ENCODE assay signal across 13 mouse cellular contexts in the genomic region with DNA sequence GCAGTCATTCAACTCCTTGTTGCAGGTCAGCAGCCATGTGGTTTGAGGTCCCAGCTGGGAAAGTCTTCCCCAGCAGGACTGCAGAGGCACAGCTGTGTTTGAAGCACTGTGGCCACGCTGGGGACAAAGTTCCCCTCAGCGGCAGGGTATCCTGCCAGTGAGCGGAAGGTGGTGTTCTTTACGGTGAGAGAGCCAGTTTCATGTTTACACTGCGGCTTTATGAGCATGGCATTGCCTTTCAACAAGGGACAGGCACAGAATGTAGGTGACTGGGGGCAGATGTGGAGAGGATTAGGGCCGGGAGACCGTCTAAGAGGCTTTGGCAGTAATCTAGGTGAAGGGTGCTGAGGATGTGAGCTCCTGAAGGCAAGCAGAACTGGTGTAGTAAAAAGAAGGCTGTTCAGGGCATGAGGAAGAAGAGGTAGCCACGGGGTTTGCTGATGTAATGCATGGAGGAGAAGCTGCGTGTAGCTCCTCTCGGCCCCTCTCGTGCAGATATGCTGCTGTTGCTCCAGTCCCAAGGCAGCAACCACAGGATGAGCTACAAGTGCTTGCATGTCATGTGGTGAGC. TPM values are rescaled to one million over a fixed set of nuclear protein-coding genes. Genes with fewer than 3 reads are reported as not detected.
DNase-seq lines count a peak whose midpoint lies in the region; ATAC-seq and TF ChIP-seq lines count a peak whose summit lies in the region.
"Had no signal": no experiment of that assay in that cellular context is flagged by ENCODE, and none has a peak within 500 bp of the region (broad histone marks: within the 10 kb centered on the region; RNA-seq: fewer than 3 reads in every experiment).

No protein-coding gene starts in this region.

- H3K9ac ChIP-seq in lung, embryonic 16.5 days (ENCODE audit: low read length) = no peak overlapping the region
- no peak overlapping the region for H3K9ac ChIP-seq in intestine, postnatal 0 days (ENCODE audit: low read depth, low read length)
- H3K9ac ChIP-seq: midbrain, embryonic 13.5 days had no signal

- no peak for DNase-seq in lung, adult 2 months
- DNase-seq in natural killer cell, adult 2 months (ENCODE audit: low spot score in 2 of 2) = peak; percentile 36 to 58
- peak; percentile 72 for DNase-seq in thymus, postnatal 14 days
- no peak for DNase-seq in right cerebral cortex, postnatal 25 days
- DNase-seq in adrenal gland, adult 8-10 months = no peak
- DNase-seq in embryo, embryonic 10 days (ENCODE audit: low spot score) = no peak
- DNase-seq: adrenal gland, postnatal 36 days had no signal

- peak; percentile 23; the same call in 1 of the 2 replicates for ATAC-seq in lung, embryonic 16.5 days (ENCODE audit: low read depth)
- ATAC-seq in intestine, postnatal 0 days = peak; percentile 78
- ATAC-seq: midbrain, embryonic 13.5 days had no signal

- H3K27ac ChIP-seq in lung, embryonic 16.5 days (ENCODE audit: low read length) = no peak overlapping the region
- H3K27ac ChIP-seq in intestine, postnatal 0 days (ENCODE audit: low read depth, low read length) = peak overlapping the region; percentile 86
- H3K27ac ChIP-seq: midbrain, embryonic 13.5 days had no signal

- H3K9me3 ChIP-seq in lung, embryonic 16.5 days (ENCODE audit: control insufficient read depth, low read length) = no peaks in the 10 kb centered on the region
- H3K9me3 ChIP-seq in intestine, postnatal 0 days (ENCODE audit: control insufficient read depth) = no peaks in the 10 kb centered on the region
- H3K9me3 ChIP-seq: G1E; midbrain, embryonic 13.5 days had no signal

- no peaks in the 10 kb centered on the region for H3K27me3 ChIP-seq in lung, embryonic 16.5 days (ENCODE audit: control insufficient read depth, insufficient read depth, low read depth, low read length)
- no peaks in the 10 kb centered on the region for H3K27me3 ChIP-seq in intestine, postnatal 0 days (replicated peaks; ENCODE audit: control insufficient read depth, insufficient read depth, low read length)
- H3K27me3 ChIP-seq: midbrain, embryonic 13.5 days had no signal

- no peak overlapping the region for H3K4me3 ChIP-seq in lung, embryonic 16.5 days (ENCODE audit: low read length)
- H3K4me3 ChIP-seq in lung, adult 2 months (replicated peaks; ENCODE audit: extremely low read depth, low read depth, low read length) = no peak overlapping the region
- no peak overlapping the region for H3K4me3 ChIP-seq in intestine, postnatal 0 days (ENCODE audit: low read depth, low read length)
- H3K4me3 ChIP-seq: erythroblast, embryonic 14.5 days; midbrain, embryonic 13.5 days had no signal

- TF ChIP-seq POLR2A in lung, adult 2 months (IDR thresholded peaks at IDR 0.05; ENCODE audit: borderline replicate concordance, extremely low read depth, low read depth, low read length) = no peak

- H3K36me3 ChIP-seq in lung, embryonic 16.5 days (ENCODE audit: control insufficient read depth, insufficient read depth, low read length) = peaks cover 5% of the 10 kb centered on the region; the same call in 1 of the 2 replicates
- 0 out of 2 replicates have a peak, but pooled peaks cover 12% of the 10 kb centered on the region for H3K36me3 ChIP-seq in intestine, postnatal 0 days (ENCODE audit: control insufficient read depth, insufficient read depth)

- TF ChIP-seq CTCF in lung, adult 2 months (IDR thresholded peaks at IDR 0.05; ENCODE audit: insufficient read depth, low read length) = no peak
- TF ChIP-seq CTCF in intestine, postnatal 0 days (IDR thresholded peaks at IDR 0.05; ENCODE audit: low read depth) = peak; percentile 29; the same call in 1 of the 2 replicates

- H3K4me2 ChIP-seq in lung, embryonic 16.5 days (ENCODE audit: low read depth, low read length) = no peak overlapping the region
- H3K4me2 ChIP-seq in intestine, postnatal 0 days (replicated peaks; ENCODE audit: low read depth) = 0 out of 2 replicates have a peak overlapping the region, but pooled peaks have one; percentile 17
- H3K4me2 ChIP-seq: midbrain, embryonic 13.5 days had no signal

- 68% methylated on average over 11 of the region's 11 CpGs for WGBS in lung, embryonic 16.5 days
- WGBS in lung, adult 2 months = 58% methylated on average over 11 of the region's 11 CpGs
- WGBS in intestine, postnatal 0 days = 40% methylated on average over 11 of the region's 11 CpGs

- H3K4me1 ChIP-seq in lung, embryonic 16.5 days (replicated peaks; ENCODE audit: control insufficient read depth, insufficient read depth, low read length) = no peaks in the 10 kb centered on the region
- peaks cover 4% of the 10 kb centered on the region; the same call in 1 of the 2 replicates for H3K4me1 ChIP-seq in lung, adult 2 months (ENCODE audit: control insufficient read depth, insufficient read depth, low read length)
- H3K4me1 ChIP-seq in intestine, postnatal 0 days (replicated peaks; ENCODE audit: control insufficient read depth, insufficient read depth, low read length) = peaks cover 3% of the 10 kb centered on the region; the same call in 1 of the 2 replicates

RNA-seq across cellular contexts. Expression of gene Phxr2, which starts 1.7 kb away (rescaled TPM):
- not detected in 2 replicates for polyA plus RNA-seq in lung, embryonic 16.5 days (2015; fragmentation: Nextera tagmentation; extraction: Ambion mirVana)
- not detected in 2 replicates for polyA plus RNA-seq in lung, adult 2 months (2012; rRNA removed)
- polyA plus RNA-seq in intestine, postnatal 0 days (2015; fragmentation: Nextera tagmentation; extraction: Ambion mirVana) = not detected in 2 replicates
- not detected for total RNA-seq in adrenal gland, adult 8-10 months (2022)
- total RNA-seq: adrenal gland, postnatal 36 days; G1E had no signal
- polyA plus RNA-seq: erythroblast, embryonic 14.5 days; G1E; heart, embryonic 14.5 days; midbrain, embryonic 13.5 days had no signal

RNA-seq across cellular contexts. Expression of gene Galnt4, which starts 19.8 kb away (rescaled TPM):
- polyA plus RNA-seq in lung, embryonic 16.5 days (2015; fragmentation: Nextera tagmentation; extraction: Ambion mirVana) = 15.1 and 17.1 TPM in 2 replicates
- polyA plus RNA-seq in lung, adult 2 months (2012; rRNA removed) = 3.2 and 4.6 TPM in 2 replicates
- 12.9 and 13.2 TPM in 2 replicates for polyA plus RNA-seq in intestine, postnatal 0 days (2015; fragmentation: Nextera tagmentation; extraction: Ambion mirVana)
- 1 to 10 TPM; 7.0 to 7.6 (median 7.2) TPM for total RNA-seq in adrenal gland, adult 8-10 months (2022)

RNA-seq across cellular contexts. Expression of gene Poc1b, which starts 20.9 kb away (rescaled TPM):
- 17.3 and 22.7 TPM in 2 replicates for polyA plus RNA-seq in lung, embryonic 16.5 days (2015; fragmentation: Nextera tagmentation; extraction: Ambion mirVana)
- polyA plus RNA-seq in lung, adult 2 months (2012; rRNA removed) = 6.5 and 7.3 TPM in 2 replicates
- 6.9 and 8.5 TPM in 2 replicates for polyA plus RNA-seq in intestine, postnatal 0 days (2015; fragmentation: Nextera tagmentation; extraction: Ambion mirVana)
- 10 to 100 TPM; 12.4 to 23.8 (median 18.0) TPM for total RNA-seq in adrenal gland, adult 8-10 months (2022)

Comparison
In these comparisons a context has a peak if more than half of its experiments do, and no peak if none do; other contexts are left out.
1. DNase-seq: peak in natural killer cell, adult 2 months (2 of 2) and thymus, postnatal 14 days (single experiment); none in lung, adult 2 months (single experiment), right cerebral cortex, postnatal 25 days (single experiment), adrenal gland, adult 8-10 months (single experiment) and embryo, embryonic 10 days (single experiment).